Mouse (Mus musculus) cortical plate, adult 2 months (tissue): ENCODE data around the gene Vsig1. TPM values are rescaled to one million over a fixed set of nuclear protein-coding genes. Genes with fewer than 3 reads are reported as not detected.

ENCODE experiments used
- H3K27ac ChIP-seq: fragments of 200-500 bp; 2 replicates; pipeline ENCODE4 v1.5.1; 2012; ENCODE audit warnings: low read length, control low read depth, inconsistent platforms; ENCODE audit not compliant: insufficient read depth
- H3K4me1 ChIP-seq: fragments of 200-500 bp; 2 replicates; pipeline ENCODE4 v1.6.1; 2011; ENCODE audit warnings: low read length; ENCODE audit not compliant: control insufficient read depth, insufficient read depth
- H3K4me3 ChIP-seq: fragments of 200-500 bp; 2 replicates; pipeline ENCODE4 v1.5.1; 2011; ENCODE audit warnings: mild to moderate bottlenecking, low read length, control low read depth; ENCODE audit not compliant: insufficient read depth
- CTCF ChIP-seq: fragments of 200-500 bp; IDR thresholded peaks from 2 replicates; pipeline ENCODE4 v1.5.1; 2011; ENCODE audit warnings: mild to moderate bottlenecking, control low read depth, low read length; ENCODE audit not compliant: insufficient read depth; ENCODE audit errors: extremely low read depth
- POLR2A ChIP-seq: fragments of 200-500 bp; IDR thresholded peaks from 2 replicates; pipeline ENCODE4 v1.6.1; 2011; ENCODE audit warnings: mild to moderate bottlenecking, low read length, control low read depth; ENCODE audit not compliant: insufficient read depth; ENCODE audit errors: extremely low read depth
- polyA plus RNA-seq: library from polyadenylated mRNA; depleted of rRNA; stranded (reverse); fragments of >200 nt; gene quantifications from 2 replicates; pipeline ENCODE4 v1.2.3, GENCODE M21; 2012; rRNA removed

Gene Vsig1
- polyA plus RNA-seq, 1 experiment, result not detected

GRCm38 (mm10) chrX:140956272-140956940 lies 49.0 kb downstream of the Vsig1 start, which contains the start of the genes Psmd10 and Atg4a:
Psmd10 (minus strand) TSS chrX:140956728.
Atg4a (plus strand) TSS chrX:140956907.
- no peak for TF ChIP-seq CTCF
- peak; percentile 56; the same call in 1 of the 2 replicates for TF ChIP-seq POLR2A
- H3K4me3 ChIP-seq, result peak within 1 kb of the TSS; percentile 53
- H3K4me1 ChIP-seq, result no peaks in the 10 kb centered on the region
- no peak within 1 kb of the TSS for H3K27ac ChIP-seq

GRCm38 (mm10) chrX:140956959-140957358 lies 49.6 kb downstream of the Vsig1 start:
- Histone ChIP-seq H3K27ac (no peak overlapping the region), H3K4me1 (no peaks in the 10 kb centered on the region), H3K4me3 (peak overlapping the region; percentile 53)
- TF ChIP-seq POLR2A, result no peak
- TF ChIP-seq CTCF, result no peak

- H3K4me3 ChIP-seq, result no peak overlapping the region
- no peak for TF ChIP-seq CTCF
- TF ChIP-seq POLR2A, result no peak
- H3K4me1 ChIP-seq, result peaks cover 4% of the 10 kb centered on the region
- no peak overlapping the region for H3K27ac ChIP-seq
Observed at GRCm38 (mm10) chrX:140978943-140979342, 71.5 kb downstream of the Vsig1 start.

- H3K4me3 ChIP-seq, result no peak overlapping the region
- no peak for TF ChIP-seq POLR2A
- no peak for TF ChIP-seq CTCF
- H3K27ac ChIP-seq, result no peak overlapping the region
- H3K4me1 ChIP-seq, result peaks cover 4% of the 10 kb centered on the region
Observed at GRCm38 (mm10) chrX:140979546-140979945, 72.1 kb downstream of the Vsig1 start.

GRCm38 (mm10) chrX:140980163-140980562 lies 72.8 kb downstream of the Vsig1 start:
- Histone ChIP-seq H3K27ac (no peak overlapping the region), H3K4me1 (peaks cover 4% of the 10 kb centered on the region), H3K4me3 (no peak overlapping the region)
- TF ChIP-seq POLR2A (no peak), CTCF (no peak)

- peak overlapping the region; percentile 65 for H3K27ac ChIP-seq
- H3K4me3 ChIP-seq, result no peak overlapping the region
- H3K4me1 ChIP-seq, result peaks cover 4% of the 10 kb centered on the region
- TF ChIP-seq CTCF, result no peak
- no peak for TF ChIP-seq POLR2A
Observed at GRCm38 (mm10) chrX:140983206-140983960, 76.0 kb downstream of the Vsig1 start.

GRCm38 (mm10) chrX:140984795-140985194 lies 77.4 kb downstream of the Vsig1 start:
- no peak overlapping the region for H3K4me3 ChIP-seq
- no peak overlapping the region for H3K27ac ChIP-seq
- H3K4me1 ChIP-seq, result peaks cover 2% of the 10 kb centered on the region
- TF ChIP-seq POLR2A, result no peak
- no peak for TF ChIP-seq CTCF

- TF ChIP-seq POLR2A, result no peak
- TF ChIP-seq CTCF, result no peak
- Histone ChIP-seq H3K4me1 (peaks cover 2% of the 10 kb centered on the region), H3K27ac (no peak overlapping the region), H3K4me3 (no peak overlapping the region)
Observed at GRCm38 (mm10) chrX:140985256-140985655, 77.8 kb downstream of the Vsig1 start.

Other genes starting within 250 kb of the Vsig1 start
- 11.9 and 12.5 TPM in 2 replicates for gene Mid2, start 243.0 kb upstream of the Vsig1 start, polyA plus RNA-seq
- gene Tex13b, start 94.2 kb upstream of the Vsig1 start, polyA plus RNA-seq, result not detected in 2 replicates
- 16.5 and 17.3 TPM in 2 replicates for gene Psmd10, start 49.1 kb downstream of the Vsig1 start, polyA plus RNA-seq
- 12.7 and 15.4 TPM in 2 replicates for gene Atg4a, start 49.3 kb downstream of the Vsig1 start, polyA plus RNA-seq